In genomic region chr5:108726557-108727248, GRCm38 (mm10) we compare ENCODE assay signal across 8 mouse cellular contexts. TPM values are rescaled to one million over a fixed set of nuclear protein-coding genes. Genes with fewer than 3 reads are reported as not detected.
A peak's percentile ranks its signal among the peaks of the same experiment; 100 is the strongest.
DNase-seq lines count a peak whose midpoint lies in the region; ATAC-seq lines count a peak whose summit lies in the region.

No protein-coding gene starts in this region.

- no peaks in the 10 kb centered on the region for H3K27me3 ChIP-seq in midbrain, embryonic 13.5 days
- H3K27me3 ChIP-seq in splenic B cell, adult 2 months (ENCODE audit: control insufficient read depth, insufficient read depth, low read length, poor library complexity, severe bottlenecking): no peaks in the 10 kb centered on the region

- H3K4me3 ChIP-seq in midbrain, embryonic 13.5 days (replicated peaks): no peak overlapping the region

- no peak overlapping the region for H3K27ac ChIP-seq in midbrain, embryonic 13.5 days

- no peaks in the 10 kb centered on the region for H3K36me3 ChIP-seq in midbrain, embryonic 13.5 days
- H3K36me3 ChIP-seq in splenic B cell, adult 2 months (ENCODE audit: control insufficient read depth, insufficient read depth, low read length, poor library complexity, severe bottlenecking): no peaks in the 10 kb centered on the region

- 25% methylated on average over 5 of the region's 5 CpGs for WGBS in midbrain, embryonic 13.5 days

- H3K4me1 ChIP-seq in midbrain, embryonic 13.5 days (replicated peaks): no peaks in the 10 kb centered on the region

- DNase-seq in 416B (ENCODE audit: low read depth): peak; percentile 72
- DNase-seq in adrenal gland, postnatal 10 days: peak; percentile 84
- peak; percentile 69 for DNase-seq in embryo, embryonic 9.5 days (ENCODE audit: extremely low spot score)
- peak; percentile 90 for DNase-seq in heart, adult 11 months
- peak; percentile 60 for DNase-seq in kidney, adult 11 months
- DNase-seq in left cerebral cortex, postnatal 4 days: peak; percentile 80
- DNase-seq in splenic B cell, adult 2 months (ENCODE audit: low read depth, low spot score): peak; percentile 58

- no peak overlapping the region for H3K4me2 ChIP-seq in midbrain, embryonic 13.5 days (replicated peaks)

- H3K9ac ChIP-seq in midbrain, embryonic 13.5 days (replicated peaks): no peak overlapping the region

- intact Hi-C loops in left cerebral cortex, postnatal 4 days (cut with DNase I): no loop called here

- H3K9me3 ChIP-seq in midbrain, embryonic 13.5 days: no peaks in the 10 kb centered on the region

- ATAC-seq in midbrain, embryonic 13.5 days: peak; percentile 83

RNA-seq across cellular contexts. Expression of gene Fgfrl1, which starts 34.5 kb away (rescaled TPM):
- 10 to 100 TPM; 42.5 to 52.7 TPM for total RNA-seq in adrenal gland, postnatal 10 days (2021)
- total RNA-seq in left cerebral cortex, postnatal 4 days (2021): 10 to 100 TPM; 17.3 to 17.6 TPM
- 4.0 and 5.3 TPM in 2 replicates for polyA plus RNA-seq in midbrain, embryonic 13.5 days (2015; fragmentation: Nextera tagmentation; extraction: Ambion mirVana)

RNA-seq across cellular contexts. Expression of gene Rnf212, which starts 48.1 kb away (rescaled TPM):
- not detected for total RNA-seq in adrenal gland, postnatal 10 days (2021)
- total RNA-seq in left cerebral cortex, postnatal 4 days (2021): not detected
- not detected in 2 replicates for polyA plus RNA-seq in midbrain, embryonic 13.5 days (2015; fragmentation: Nextera tagmentation; extraction: Ambion mirVana)

RNA-seq across cellular contexts. Expression of gene Slc26a1, which starts 51.3 kb away (rescaled TPM):
- 10 to 100 TPM in 1 of 2 experiments, 1 to 10 TPM in 1; 5.7 to 11.4 TPM for total RNA-seq in adrenal gland, postnatal 10 days (2021)
- 1 to 10 TPM; 3.8 to 4.2 TPM for total RNA-seq in left cerebral cortex, postnatal 4 days (2021)
- polyA plus RNA-seq in midbrain, embryonic 13.5 days (2015; fragmentation: Nextera tagmentation; extraction: Ambion mirVana): 1.7 and 2.6 TPM in 2 replicates

RNA-seq across cellular contexts. Expression of gene Dgkq, which starts 57.2 kb away (rescaled TPM):
- 10 to 100 TPM; 16.7 to 23.7 TPM for total RNA-seq in adrenal gland, postnatal 10 days (2021)
- 10 to 100 TPM; 55.4 to 68.1 TPM for total RNA-seq in left cerebral cortex, postnatal 4 days (2021)
- 23.7 and 26.6 TPM in 2 replicates for polyA plus RNA-seq in midbrain, embryonic 13.5 days (2015; fragmentation: Nextera tagmentation; extraction: Ambion mirVana)
